Mouse (Mus musculus): Measurements from ENCODE around the gene Ahr. TPM values are rescaled to one million over a fixed set of nuclear protein-coding genes. Genes with fewer than 3 reads are reported as not detected.
A peak's percentile ranks its signal among the peaks of the same experiment; 100 is the strongest.

Ahr gene
- polyA plus RNA-seq (2012; rRNA removed) = 3.9 and 4.3 TPM in 2 replicates

GRCm38 (mm10) chr12:35534754-35535236, at the start of gene Ahr:
Gene Ahr (minus strand): TSS chr12:35535038.
- DNase-seq (ENCODE audit: extremely low spot score in 1 of 2, low spot score in 1 of 2) = peak; percentile 71 to 87

DNA sequence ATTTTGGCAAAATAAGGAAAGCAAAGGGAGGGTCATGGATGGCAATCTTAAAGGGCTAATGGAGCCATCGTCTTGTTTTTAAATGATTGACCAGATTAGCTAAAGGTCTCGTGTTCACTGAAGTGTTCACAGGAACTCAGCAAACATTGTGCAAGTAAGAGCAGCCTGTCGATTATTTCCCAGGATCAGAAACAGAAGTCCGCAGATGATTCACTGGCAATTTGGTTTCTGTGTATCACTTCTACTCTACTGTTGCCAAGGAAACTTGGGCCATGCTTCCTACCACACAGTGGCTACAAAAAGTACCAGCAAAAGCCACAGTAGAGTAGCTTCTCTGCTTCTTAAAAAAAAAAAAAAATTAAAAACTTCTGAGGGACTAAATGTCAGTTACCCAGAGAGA, 44.0 kb upstream of the Ahr start:
- peak in 1 of 2 experiments; percentile 16 for DNase-seq (ENCODE audit: extremely low spot score in 1 of 2, low spot score in 1 of 2)

- DNase-seq (ENCODE audit: extremely low spot score in 1 of 2, low spot score in 1 of 2) = no peak
Measured at GRCm38 (mm10) chr12:35576107-35576506, 41.3 kb upstream of the Ahr start.

GRCm38 (mm10) chr12:35573713-35574112, 38.9 kb upstream of the Ahr start:
- DNase-seq (ENCODE audit: extremely low spot score in 1 of 2, low spot score in 1 of 2) = no peak

DNA sequence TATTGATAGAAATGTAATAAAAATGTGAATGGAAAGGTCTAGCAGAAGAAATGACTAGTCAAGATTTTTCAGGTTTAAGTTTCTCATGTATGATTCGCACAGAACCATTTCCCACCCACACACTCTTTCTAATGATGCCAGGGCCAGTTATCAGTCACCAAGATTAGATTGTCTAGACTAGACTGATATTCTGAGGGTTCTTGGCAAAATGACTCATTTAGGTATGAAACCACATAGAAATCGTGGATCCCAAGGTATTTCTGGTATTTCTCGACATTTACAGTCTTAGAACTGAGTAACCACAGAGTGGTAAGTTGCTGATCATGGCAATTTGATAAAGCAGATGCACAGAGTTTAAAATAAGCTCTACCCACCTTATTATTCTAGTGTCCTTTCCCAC, 28.0 kb upstream of the Ahr start:
- DNase-seq (ENCODE audit: extremely low spot score in 1 of 2, low spot score in 1 of 2) = no peak

DNA sequence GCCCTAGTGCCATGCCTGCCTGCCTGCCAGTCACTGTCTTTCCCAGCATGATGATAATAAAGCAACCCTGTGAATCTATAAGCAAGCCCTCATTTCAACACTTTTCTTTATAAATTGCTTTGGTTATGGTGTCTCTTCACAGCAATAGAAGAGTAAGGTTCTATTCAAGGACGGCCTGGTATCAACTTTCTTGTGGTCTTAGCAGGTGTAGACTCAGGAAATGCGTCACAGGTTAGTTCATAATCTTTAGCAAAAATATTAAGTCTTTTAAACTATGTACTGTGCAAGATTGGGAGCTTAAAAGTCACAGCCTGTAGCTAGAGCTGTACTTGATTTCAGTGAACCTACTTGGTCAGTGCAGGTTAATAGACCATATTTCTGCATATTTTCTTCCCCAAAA, 24.0 kb upstream of the Ahr start:
- no peak for DNase-seq (ENCODE audit: extremely low spot score in 1 of 2, low spot score in 1 of 2)

DNA sequence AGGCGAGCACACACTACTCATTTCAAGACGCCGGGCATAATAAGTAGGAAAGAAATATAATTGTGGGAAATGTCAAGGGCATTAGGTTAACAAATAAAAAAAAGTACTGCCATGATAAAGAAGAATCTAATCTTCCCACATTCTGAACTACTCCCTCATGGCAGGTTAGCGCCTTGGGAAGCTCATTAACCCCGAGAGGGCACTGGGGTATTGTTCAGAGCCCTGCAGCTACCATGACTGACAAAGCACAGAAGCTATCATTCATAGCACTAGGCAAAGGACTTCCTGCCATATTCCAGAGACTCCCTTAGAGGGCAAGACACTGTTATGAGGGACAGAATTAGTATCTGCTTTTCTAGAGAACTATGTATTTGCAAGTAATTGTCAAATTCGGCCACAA, 21.1 kb upstream of the Ahr start:
- DNase-seq (ENCODE audit: extremely low spot score in 1 of 2, low spot score in 1 of 2) = no peak

GRCm38 (mm10) chr12:35554309-35554708, 19.5 kb upstream of the Ahr start:
- no peak for DNase-seq (ENCODE audit: extremely low spot score in 1 of 2, low spot score in 1 of 2)

DNA sequence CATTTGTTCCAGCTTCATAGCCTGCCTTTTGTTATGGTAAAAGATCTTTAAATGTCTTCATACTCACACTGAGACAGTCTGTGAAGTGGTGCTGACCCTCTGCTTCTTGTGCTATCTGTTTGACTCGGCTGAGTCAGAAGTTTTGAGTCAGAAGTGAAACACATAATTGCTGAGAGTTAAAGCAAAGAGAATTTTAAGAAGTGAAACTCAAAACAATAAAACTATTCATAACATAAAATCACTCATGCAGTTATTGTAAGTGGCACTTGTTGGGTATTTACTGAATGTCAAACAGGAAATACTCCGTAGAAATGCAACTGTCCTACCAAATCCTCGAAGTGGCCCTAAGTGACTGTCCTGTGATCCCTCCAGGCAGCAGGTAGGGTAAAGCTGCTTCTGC, 18.3 kb upstream of the Ahr start:
- DNase-seq (ENCODE audit: extremely low spot score in 1 of 2, low spot score in 1 of 2) = no peak

DNA sequence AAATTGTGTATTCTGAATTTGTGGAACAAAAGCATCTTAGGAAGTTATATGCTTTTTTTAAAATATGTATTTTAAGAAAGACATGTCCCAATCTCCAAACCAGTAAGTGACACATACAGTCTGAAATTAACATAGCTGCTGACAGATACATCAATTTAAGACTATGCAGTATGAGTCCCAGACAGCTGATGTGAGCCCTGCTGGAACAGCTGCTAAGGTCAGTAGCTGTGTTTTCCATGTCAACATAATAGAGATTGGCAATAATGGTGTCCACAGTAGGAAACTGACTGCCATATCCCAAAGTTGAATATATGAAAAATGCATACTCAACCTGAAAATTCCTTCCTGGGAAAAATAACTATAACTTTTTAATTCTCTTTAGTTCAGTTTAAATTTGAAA, 15.5 kb upstream of the Ahr start:
- DNase-seq (ENCODE audit: extremely low spot score in 1 of 2, low spot score in 1 of 2) = no peak

DNA sequence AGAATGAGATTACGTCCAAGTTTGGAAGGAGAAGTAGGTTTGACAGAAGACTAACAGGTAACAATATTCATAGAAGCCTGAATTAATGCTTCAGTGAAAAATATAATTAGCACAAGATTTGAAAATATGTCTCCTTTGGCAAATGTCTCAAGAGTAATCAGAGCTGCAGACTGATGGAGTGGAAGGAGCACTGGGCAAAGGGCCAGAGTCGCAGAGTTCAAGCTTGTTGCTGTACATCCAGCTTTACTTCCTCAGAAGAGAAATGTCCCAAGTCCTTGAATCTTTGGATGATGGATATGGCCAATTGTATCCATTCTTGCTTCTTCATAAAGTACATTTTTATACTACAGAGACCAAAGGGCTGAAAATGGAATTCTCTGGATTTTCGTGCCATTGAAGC, 8.0 kb upstream of the Ahr start:
- DNase-seq (ENCODE audit: extremely low spot score in 1 of 2, low spot score in 1 of 2) = no peak

- no peak for DNase-seq (ENCODE audit: extremely low spot score in 1 of 2, low spot score in 1 of 2)
Measured at GRCm38 (mm10) chr12:35538843-35539242, 4.0 kb upstream of the Ahr start.

GRCm38 (mm10) chr12:35534114-35534753, 604 bp downstream of the Ahr start:
- DNase-seq (ENCODE audit: extremely low spot score in 1 of 2, low spot score in 1 of 2) = peak; percentile 3 to 42

GRCm38 (mm10) chr12:35533748-35534113, 1.1 kb downstream of the Ahr start:
- DNase-seq (ENCODE audit: extremely low spot score in 1 of 2, low spot score in 1 of 2) = no peak

DNA sequence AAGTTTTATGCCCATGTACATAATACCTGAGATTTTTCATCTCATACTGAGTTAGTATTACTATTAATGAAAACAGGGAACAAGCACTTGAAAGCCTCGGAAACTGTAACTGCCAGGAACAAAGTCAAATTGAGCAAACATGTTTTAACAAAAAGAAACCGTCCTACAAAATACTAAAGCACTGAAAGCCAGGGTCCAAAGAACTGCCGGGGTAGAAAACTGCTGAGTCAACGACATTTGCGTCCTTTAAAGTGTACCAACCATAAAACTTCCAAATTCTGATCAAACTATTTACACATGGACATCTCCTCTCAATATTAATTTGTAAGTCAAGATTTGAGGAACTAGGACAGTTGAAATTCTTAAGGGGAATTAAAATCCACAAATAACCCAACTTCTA, 1.7 kb downstream of the Ahr start:
- no peak for DNase-seq (ENCODE audit: extremely low spot score in 1 of 2, low spot score in 1 of 2)

DNA sequence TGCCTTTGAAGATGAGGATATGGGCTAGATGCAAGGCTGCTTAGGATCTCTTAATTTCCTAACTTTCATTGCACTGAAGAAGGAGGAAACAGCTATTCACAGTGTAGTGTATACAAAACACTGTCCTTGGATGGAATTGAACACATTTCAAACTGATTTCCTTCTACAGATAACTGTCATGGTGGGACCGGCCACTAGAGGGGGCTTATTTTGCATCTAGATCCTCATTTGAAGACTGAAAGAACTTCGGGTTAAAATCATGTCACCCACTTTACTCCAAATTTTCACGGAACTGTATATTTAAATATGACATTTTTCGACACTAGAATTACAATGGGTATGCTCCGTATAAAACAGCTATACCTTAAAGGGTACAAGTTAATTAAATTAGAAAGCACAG, 2.7 kb downstream of the Ahr start:
- peak; percentile 49 to 92 for DNase-seq (ENCODE audit: extremely low spot score in 1 of 2, low spot score in 1 of 2)

DNA sequence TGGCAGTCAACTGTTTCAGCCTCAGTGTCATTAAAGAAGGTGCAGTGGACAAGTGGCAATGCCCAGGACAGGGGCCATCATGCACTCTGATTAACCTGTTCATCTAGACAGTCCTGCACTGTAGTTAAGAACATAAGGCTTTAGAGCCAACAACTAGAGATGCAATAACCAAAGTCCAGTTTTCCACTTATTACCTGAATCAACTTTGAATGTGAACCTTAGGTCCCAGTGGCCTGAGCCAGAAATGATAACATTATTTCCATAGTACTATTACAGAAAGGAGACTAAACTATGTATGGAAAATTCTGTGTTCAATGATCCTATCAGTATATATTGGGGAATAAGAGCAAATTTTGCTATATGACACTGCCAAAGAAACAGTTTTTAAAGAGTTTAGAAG, 4.3 kb downstream of the Ahr start:
- DNase-seq (ENCODE audit: extremely low spot score in 1 of 2, low spot score in 1 of 2) = no peak

GRCm38 (mm10) chr12:35527429-35527828, 7.4 kb downstream of the Ahr start:
- no peak for DNase-seq (ENCODE audit: extremely low spot score in 1 of 2, low spot score in 1 of 2)

- DNase-seq (ENCODE audit: extremely low spot score in 1 of 2, low spot score in 1 of 2) = no peak
Measured at GRCm38 (mm10) chr12:35522585-35523103, 12.2 kb downstream of the Ahr start.

GRCm38 (mm10) chr12:35515621-35516020, 19.2 kb downstream of the Ahr start:
- no peak for DNase-seq (ENCODE audit: extremely low spot score in 1 of 2, low spot score in 1 of 2)

DNA sequence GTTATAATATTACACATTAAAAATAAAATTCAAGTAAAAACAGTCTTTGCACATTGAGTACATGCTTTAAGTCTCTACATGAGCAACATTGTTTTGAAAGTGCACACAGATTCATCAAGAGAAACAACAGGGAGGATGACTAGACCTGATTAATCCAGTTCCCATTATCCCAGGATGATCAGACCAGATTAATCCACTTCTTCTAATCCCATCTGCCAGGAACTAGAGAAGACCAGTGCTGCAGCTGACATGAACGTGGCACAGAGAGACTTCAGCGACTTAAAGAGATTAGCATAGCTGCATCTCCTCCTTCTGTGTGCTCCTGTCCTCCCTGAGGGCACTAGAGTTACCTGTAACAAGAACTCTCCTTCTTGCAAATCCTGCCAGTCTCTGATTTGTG, 20.2 kb downstream of the Ahr start:
- DNase-seq (ENCODE audit: extremely low spot score in 1 of 2, low spot score in 1 of 2) = no peak

DNA sequence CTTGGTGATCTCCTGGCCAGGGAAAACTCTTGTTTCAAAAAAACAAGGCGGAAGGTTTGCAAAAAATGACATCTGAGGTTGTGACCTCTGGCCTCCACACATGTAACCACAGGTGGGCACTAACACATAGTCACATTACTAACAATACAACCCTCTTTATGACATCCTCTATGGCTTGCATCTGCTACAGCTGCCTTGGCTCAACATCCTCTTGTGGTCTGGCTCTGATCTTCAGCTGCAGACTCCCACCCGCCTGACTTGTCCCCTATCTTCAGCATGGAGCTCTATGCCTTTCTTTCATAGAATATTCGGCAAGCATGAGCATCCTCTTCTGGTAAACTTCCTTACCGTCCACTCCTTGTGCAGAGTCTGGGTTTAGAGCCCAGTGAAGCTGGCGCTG, 24.1 kb downstream of the Ahr start:
- DNase-seq (ENCODE audit: extremely low spot score in 1 of 2, low spot score in 1 of 2) = no peak

DNA sequence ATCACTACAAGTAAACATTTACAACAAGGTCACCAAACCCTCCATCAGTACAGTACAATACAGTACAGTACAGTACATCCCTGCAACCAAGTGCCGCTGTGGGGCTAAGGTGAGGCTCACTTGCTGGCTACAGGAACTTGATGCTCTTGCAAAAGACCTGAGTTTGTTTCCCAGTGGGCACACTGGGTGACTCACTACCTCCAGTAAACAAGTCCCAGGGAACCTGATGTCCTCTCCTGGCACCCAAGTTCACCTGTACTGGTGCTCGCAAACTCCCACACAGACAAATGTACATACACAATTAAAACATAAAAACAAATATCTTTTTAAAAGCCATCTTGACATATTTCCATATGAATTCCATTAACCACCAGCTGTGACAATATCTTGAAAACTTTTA, 28.5 kb downstream of the Ahr start:
- DNase-seq (ENCODE audit: extremely low spot score in 1 of 2, low spot score in 1 of 2) = no peak
